Mouse (Mus musculus) kidney, adult 9 months (tissue): Measurements from ENCODE around the gene Tenm2.

Experiments used
- DNase-seq: peaks from one replicate; pipeline ENCODE4 v3.0.0; 2022

Tenm2 gene

GRCm38 (mm10) chr11:37079403-37079802 is 156.4 kb downstream of the Tenm2 start:
- DNase-seq, result no peak

GRCm38 (mm10) chr11:37076989-37077598 is 158.7 kb downstream of the Tenm2 start:
- no peak for DNase-seq

- no peak for DNase-seq
These were observed 160.4 kb downstream of the Tenm2 start for GRCm38 (mm10) chr11:37075349-37075748.

- DNase-seq, result peak; percentile 13
These were observed 170.3 kb downstream of the Tenm2 start for GRCm38 (mm10) chr11:37065459-37065858.

- DNase-seq, result peak; percentile 14
These were observed 189.1 kb downstream of the Tenm2 start for GRCm38 (mm10) chr11:37046671-37047070.

- no peak for DNase-seq
These were observed 194.5 kb downstream of the Tenm2 start for GRCm38 (mm10) chr11:37041259-37041658.

- DNase-seq, result no peak
These were observed 196.5 kb downstream of the Tenm2 start for GRCm38 (mm10) chr11:37039283-37039682.

GRCm38 (mm10) chr11:37031305-37032055 is 204.3 kb downstream of the Tenm2 start:
- no peak for DNase-seq

GRCm38 (mm10) chr11:37011900-37012299 is 223.9 kb downstream of the Tenm2 start:
- DNase-seq, result no peak

GRCm38 (mm10) chr11:37009243-37009642 is 226.5 kb downstream of the Tenm2 start:
- no peak for DNase-seq

GRCm38 (mm10) chr11:36997668-36998067 is 238.1 kb downstream of the Tenm2 start:
- DNase-seq, result no peak

GRCm38 (mm10) chr11:36990895-36991294 is 244.9 kb downstream of the Tenm2 start:
- DNase-seq, result peak; percentile 2

- no peak for DNase-seq
These were observed 246.8 kb downstream of the Tenm2 start for GRCm38 (mm10) chr11:36988776-36989565.

GRCm38 (mm10) chr11:36974142-36974541 is 261.6 kb downstream of the Tenm2 start:
- no peak for DNase-seq

- no peak for DNase-seq
These were observed 277.7 kb downstream of the Tenm2 start for GRCm38 (mm10) chr11:36958102-36958501.

GRCm38 (mm10) chr11:36941429-36941828 is 294.3 kb downstream of the Tenm2 start:
- DNase-seq, result no peak

- DNase-seq, result peak; percentile 17
These were observed 295.1 kb downstream of the Tenm2 start for GRCm38 (mm10) chr11:36940557-36941110.

- DNase-seq, result no peak
These were observed 305.9 kb downstream of the Tenm2 start for GRCm38 (mm10) chr11:36929817-36930216.

GRCm38 (mm10) chr11:36926705-36927406 is 308.9 kb downstream of the Tenm2 start:
- no peak for DNase-seq

- DNase-seq, result no peak
These were observed 316.5 kb downstream of the Tenm2 start for GRCm38 (mm10) chr11:36919301-36919700.

- peak; percentile 1 for DNase-seq
These were observed 324.4 kb downstream of the Tenm2 start for GRCm38 (mm10) chr11:36911406-36911805.

- DNase-seq, result no peak
These were observed 326.7 kb downstream of the Tenm2 start for GRCm38 (mm10) chr11:36909036-36909435.

- no peak for DNase-seq
These were observed 333.5 kb downstream of the Tenm2 start for GRCm38 (mm10) chr11:36902302-36902701.
